Mouse (Mus musculus) testis, adult 2 months (tissue): ENCODE results near the gene Ginm1. TPM values are rescaled to one million over a fixed set of nuclear protein-coding genes. Genes with fewer than 3 reads are reported as not detected.
"Not testable (repeated sequence)": the region's sequence is repeated elsewhere in the genome, so short reads cannot be mapped to it uniquely, and the experiment has no call there.

Experiments used
- H3K27ac ChIP-seq: fragments of 200-500 bp; 2 replicates; pipeline ENCODE4 v1.5.1; 2012; ENCODE audit warnings: low read depth, low read length; ENCODE audit not compliant: control insufficient read depth, insufficient read depth
- H3K27me3 ChIP-seq: fragments of 200-500 bp; 2 replicates; pipeline ENCODE4 v1.6.1; 2012; ENCODE audit warnings: mild to moderate bottlenecking, low read length, moderate library complexity; ENCODE audit not compliant: control insufficient read depth, insufficient read depth
- H3K36me3 ChIP-seq: fragments of 200-500 bp; 2 replicates; pipeline ENCODE4 v1.6.1; 2012; ENCODE audit warnings: mild to moderate bottlenecking, low read length; ENCODE audit not compliant: control insufficient read depth, insufficient read depth
- H3K4me1 ChIP-seq: fragments of 200-500 bp; 2 replicates; pipeline ENCODE4 v1.6.1; 2012; ENCODE audit warnings: low read length; ENCODE audit not compliant: control insufficient read depth, insufficient read depth
- H3K4me3 ChIP-seq: fragments of 200-500 bp; 2 replicates; pipeline ENCODE4 v1.5.1; 2012; ENCODE audit warnings: low read depth, mild to moderate bottlenecking, low read length, moderate library complexity, mixed read lengths; ENCODE audit not compliant: control insufficient read depth
- CTCF ChIP-seq: fragments of 200-500 bp; IDR thresholded peaks from 2 replicates; pipeline ENCODE4 v1.5.1; 2012; ENCODE audit warnings: low read depth, mild to moderate bottlenecking, inconsistent platforms, low read length, moderate library complexity; ENCODE audit not compliant: control insufficient read depth, insufficient read depth, insufficient replicate concordance
- POLR2A ChIP-seq: fragments of 200-500 bp; IDR thresholded peaks from 2 replicates; pipeline ENCODE4 v1.6.1; 2012; ENCODE audit warnings: low read depth, mild to moderate bottlenecking, inconsistent platforms, low read length, moderate library complexity; ENCODE audit not compliant: control insufficient read depth
- polyA plus RNA-seq: library from polyadenylated mRNA; depleted of rRNA; stranded (reverse); fragments of >200 nt; gene quantifications from 2 replicates; pipeline ENCODE4 v1.2.3, GENCODE M21; 2012

Ginm1 gene
- polyA plus RNA-seq, 1 experiment, result 19.1 TPM

- Histone ChIP-seq H3K4me3 (peak overlapping the region; percentile 99), H3K27ac (no peak overlapping the region), H3K4me1 (peaks cover 3% of the 10 kb centered on the region), H3K36me3 (peaks cover 1% of the 10 kb centered on the region; the same call in 1 of the 2 replicates), H3K27me3 (no peaks in the 10 kb centered on the region)
- TF ChIP-seq POLR2A, result no peak
- TF ChIP-seq CTCF, result no peak
Measured at GRCm38 (mm10) chr10:7779751-7780237, 12.8 kb downstream of the Ginm1 start.

DNA sequence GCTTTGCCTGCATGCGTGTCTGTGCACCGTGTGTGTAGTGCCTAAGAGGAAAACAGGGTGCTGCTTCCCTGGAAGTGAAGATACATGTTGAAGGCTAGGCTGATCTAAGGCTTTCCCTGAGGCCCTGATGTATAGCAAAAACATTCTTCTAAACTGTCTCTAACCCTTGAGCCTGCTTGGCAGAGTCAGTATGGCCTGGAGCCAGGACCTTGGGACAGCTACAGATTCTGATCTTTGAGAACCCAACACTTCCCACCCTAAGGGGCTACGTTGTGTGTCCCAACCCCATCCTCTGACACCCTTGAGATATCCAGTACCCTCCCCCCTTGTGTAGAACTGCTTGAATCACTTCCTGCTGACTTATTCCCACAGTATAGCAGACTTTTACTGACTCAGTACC lies 14.3 kb downstream of the Ginm1 start:
- Histone ChIP-seq H3K4me3 (no peak overlapping the region), H3K4me1 (peaks cover 3% of the 10 kb centered on the region), H3K27ac (no peak overlapping the region), H3K36me3 (peaks cover 1% of the 10 kb centered on the region; the same call in 1 of the 2 replicates), H3K27me3 (no peaks in the 10 kb centered on the region)
- no peak for TF ChIP-seq CTCF
- TF ChIP-seq POLR2A, result no peak

DNA sequence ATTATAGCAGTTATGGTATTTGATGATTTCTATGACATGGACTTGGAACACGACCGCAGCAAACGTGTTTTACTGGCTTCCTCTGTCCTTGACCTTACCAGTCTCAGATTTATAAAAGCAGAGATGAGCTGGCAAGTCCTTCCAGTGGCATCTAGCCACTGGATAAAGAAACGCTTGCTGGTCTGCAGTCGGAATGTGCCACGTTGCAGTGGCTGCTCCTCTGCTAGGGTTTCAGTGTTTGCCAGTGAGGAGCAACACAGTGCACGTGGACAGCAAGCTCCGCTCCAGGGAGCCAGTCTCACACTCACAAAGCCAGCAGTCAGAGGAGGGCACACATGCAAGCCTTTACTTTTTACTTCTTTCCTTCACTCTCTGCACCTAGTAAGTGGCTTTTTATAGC lies 17.2 kb downstream of the Ginm1 start:
- Histone ChIP-seq H3K27ac (no peak overlapping the region), H3K4me3 (no peak overlapping the region), H3K4me1 (no peaks in the 10 kb centered on the region), H3K36me3 (peaks cover 4% of the 10 kb centered on the region), H3K27me3 (no peaks in the 10 kb centered on the region)
- no peak for TF ChIP-seq CTCF
- no peak for TF ChIP-seq POLR2A

DNA sequence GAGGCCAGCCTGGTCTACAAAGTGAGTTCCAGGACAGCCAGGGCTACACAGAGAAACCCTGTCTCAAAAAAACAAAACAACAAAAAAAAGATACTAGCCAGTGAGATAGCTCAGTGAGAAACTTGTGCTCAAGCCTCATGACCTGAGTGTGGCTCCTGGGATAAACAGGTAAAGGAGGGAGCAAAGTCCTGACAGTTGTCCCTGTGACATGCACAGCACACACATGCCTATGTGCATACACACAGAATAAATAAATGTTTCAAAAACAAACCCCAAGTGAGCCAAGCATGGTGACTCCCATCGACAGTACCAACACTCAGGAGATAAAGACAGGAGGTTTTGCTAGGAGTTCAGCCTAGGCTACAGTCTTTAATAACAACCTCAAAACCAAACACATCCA lies 19.9 kb downstream of the Ginm1 start:
- peaks cover 4% of the 10 kb centered on the region for H3K36me3 ChIP-seq
- TF ChIP-seq POLR2A, result no peak
- no peak for TF ChIP-seq CTCF

GRCm38 (mm10) chr10:7772346-7772745 lies 20.3 kb downstream of the Ginm1 start:
- Histone ChIP-seq H3K4me1 (no peaks in the 10 kb centered on the region), H3K4me3 (no peak overlapping the region), H3K27me3 (no peaks in the 10 kb centered on the region), H3K27ac (no peak overlapping the region), H3K36me3 (peaks cover 6% of the 10 kb centered on the region)
- TF ChIP-seq POLR2A (no peak), CTCF (no peak)

More for the DNA sequence above, 19.9 kb downstream of the Ginm1 start:
- Histone ChIP-seq H3K27me3 (no peaks in the 10 kb centered on the region), H3K4me3 (no peak overlapping the region), H3K27ac (no peak overlapping the region), H3K4me1 (no peaks in the 10 kb centered on the region)

- H3K4me3 ChIP-seq, result no peak overlapping the region
- no peaks in the 10 kb centered on the region; the same call in 1 of the 2 replicates for H3K36me3 ChIP-seq
- TF ChIP-seq CTCF, result no peak
- TF ChIP-seq POLR2A, result no peak
- H3K27ac ChIP-seq, result no peak overlapping the region
- H3K27me3 ChIP-seq, result no peaks in the 10 kb centered on the region
- H3K4me1 ChIP-seq, result no peaks in the 10 kb centered on the region
Measured at GRCm38 (mm10) chr10:7757544-7757943, 35.1 kb downstream of the Ginm1 start.

DNA sequence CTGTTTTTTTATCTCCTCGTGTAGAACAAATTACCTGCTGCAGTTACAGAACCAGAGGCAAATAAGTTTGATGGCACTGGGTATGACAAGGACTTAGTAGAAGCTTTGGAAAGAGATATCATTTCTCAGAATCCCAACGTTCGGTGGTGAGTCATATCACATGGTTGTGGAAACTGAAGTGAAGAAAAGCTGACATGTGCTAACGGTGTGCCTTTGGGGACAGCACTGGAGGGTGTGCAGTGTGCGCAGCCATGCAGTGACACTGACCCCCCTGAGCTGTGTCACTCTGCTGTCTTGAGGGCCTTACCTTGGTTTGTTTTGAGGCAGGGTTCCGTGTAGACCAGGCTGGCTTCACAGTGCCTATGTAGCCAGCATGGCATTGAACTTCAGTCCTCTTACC lies 43.9 kb downstream of the Ginm1 start:
- no peaks in the 10 kb centered on the region for H3K27me3 ChIP-seq
- H3K36me3 ChIP-seq, result no peaks in the 10 kb centered on the region
- TF ChIP-seq POLR2A, result no peak
- no peak for TF ChIP-seq CTCF
- H3K4me1 ChIP-seq, result no peaks in the 10 kb centered on the region
- H3K27ac ChIP-seq, result no peak overlapping the region
- no peak overlapping the region for H3K4me3 ChIP-seq

GRCm38 (mm10) chr10:7745528-7745927 lies 47.1 kb downstream of the Ginm1 start:
- H3K36me3 ChIP-seq, H3K4me1 ChIP-seq, H3K27ac ChIP-seq, H3K27me3 ChIP-seq, H3K4me3 ChIP-seq: not testable (repeated sequence)
